Mouse (Mus musculus) cerebellum, adult 2 months (tissue): ENCODE measurements around the gene Ap5z1. TPM values are rescaled to one million over a fixed set of nuclear protein-coding genes. Genes with fewer than 3 reads are reported as not detected.

Experiments used
- DNase-seq, 2 experiments: peaks; one replicate each; pipeline ENCODE4 v3.0.0; 2021
- H3K27ac ChIP-seq: fragments of 200-500 bp; 2 replicates; pipeline ENCODE4 v1.5.1; 2012; ENCODE audit warnings: low read length, control low read depth, inconsistent platforms; ENCODE audit not compliant: insufficient read depth
- H3K27me3 ChIP-seq: fragments of 200-500 bp; 2 replicates; pipeline ENCODE4 v1.6.1; 2012; ENCODE audit warnings: inconsistent platforms, mild to moderate bottlenecking, low read length, moderate library complexity; ENCODE audit not compliant: control insufficient read depth, insufficient read depth
- H3K4me1 ChIP-seq: fragments of 200-500 bp; 2 replicates; pipeline ENCODE4 v1.6.1; 2011; ENCODE audit warnings: low read length; ENCODE audit not compliant: control insufficient read depth, insufficient read depth
- H3K4me3 ChIP-seq: fragments of 200-500 bp; replicated peaks from 2 replicates; pipeline ENCODE3; 2011; ENCODE audit warnings: mild to moderate bottlenecking, low read depth, low read length, control low read depth; ENCODE audit not compliant: insufficient read depth
- CTCF ChIP-seq: fragments of 200-500 bp; IDR thresholded peaks from 2 replicates; pipeline ENCODE4 v1.5.1; 2011; ENCODE audit warnings: low read depth, mild to moderate bottlenecking, control low read depth, low read length, moderate library complexity, borderline replicate concordance; ENCODE audit not compliant: insufficient read depth
- POLR2A ChIP-seq: fragments of 200-500 bp; IDR thresholded peaks from 2 replicates; pipeline ENCODE4 v1.6.1; 2011; ENCODE audit warnings: low read length, control low read depth, borderline replicate concordance; ENCODE audit not compliant: insufficient read depth
- WGBS: fragments of 180-500 bp; shearing (Covaris S2); methylation state at CpG from one replicate; pipeline ENCODE4 v1.1.7; 2018; 5-methylcytosine and 5-hydroxymethylcytosine counted together
- polyA plus RNA-seq: library from polyadenylated mRNA; depleted of rRNA; stranded (reverse); fragments of >200 nt; gene quantifications from 2 replicates; pipeline ENCODE4 v1.2.3, GENCODE M21; 2012

The Ap5z1 gene
- polyA plus RNA-seq, 1 experiment, result 30.3 TPM

- 67% methylated on average over 3 of the region's 3 CpGs for WGBS
- no peak overlapping the region for H3K27ac ChIP-seq
- H3K4me1 ChIP-seq, result peaks cover 35% of the 10 kb centered on the region
- H3K4me3 ChIP-seq, result no peak overlapping the region
- TF ChIP-seq CTCF, result no peak
- no peak for TF ChIP-seq POLR2A
- no peaks in the 10 kb centered on the region for H3K27me3 ChIP-seq
- DNase-seq, result no peak
Measured at GRCm38 (mm10) chr5:142504175-142504574, 40.4 kb downstream of the Ap5z1 start.

GRCm38 (mm10) chr5:142505695-142506423 lies 42.1 kb downstream of the Ap5z1 start:
- peaks cover 44% of the 10 kb centered on the region for H3K4me1 ChIP-seq
- WGBS, result 67% methylated on average over 3 of the region's 3 CpGs
- no peak for DNase-seq

GRCm38 (mm10) chr5:142509141-142510060 lies 45.7 kb downstream of the Ap5z1 start:
- TF ChIP-seq POLR2A, result peak; percentile 48; the same call in 1 of the 2 replicates
- no peak for TF ChIP-seq CTCF
- Histone ChIP-seq H3K4me1 (peaks cover 39% of the 10 kb centered on the region), H3K27ac (peak overlapping the region; percentile 84), H3K4me3 (peak overlapping the region; percentile 50), H3K27me3 (no peaks in the 10 kb centered on the region)
- WGBS, result 5% methylated on average over 15 of the region's 15 CpGs
- DNase-seq, result peak; percentile 83 to 85

More at GRCm38 (mm10) chr5:142505695-142506423, 42.1 kb downstream of the Ap5z1 start:
- Histone ChIP-seq H3K4me3 (no peak overlapping the region), H3K27me3 (no peaks in the 10 kb centered on the region), H3K27ac (no peak overlapping the region)
- peak; percentile 42; the same call in 1 of the 2 replicates for TF ChIP-seq CTCF
- TF ChIP-seq POLR2A, result no peak

GRCm38 (mm10) chr5:142510061-142510414 lies 46.3 kb downstream of the Ap5z1 start:
- H3K4me1 ChIP-seq, result peaks cover 39% of the 10 kb centered on the region
- peak overlapping the region; percentile 84 for H3K27ac ChIP-seq

DNA sequence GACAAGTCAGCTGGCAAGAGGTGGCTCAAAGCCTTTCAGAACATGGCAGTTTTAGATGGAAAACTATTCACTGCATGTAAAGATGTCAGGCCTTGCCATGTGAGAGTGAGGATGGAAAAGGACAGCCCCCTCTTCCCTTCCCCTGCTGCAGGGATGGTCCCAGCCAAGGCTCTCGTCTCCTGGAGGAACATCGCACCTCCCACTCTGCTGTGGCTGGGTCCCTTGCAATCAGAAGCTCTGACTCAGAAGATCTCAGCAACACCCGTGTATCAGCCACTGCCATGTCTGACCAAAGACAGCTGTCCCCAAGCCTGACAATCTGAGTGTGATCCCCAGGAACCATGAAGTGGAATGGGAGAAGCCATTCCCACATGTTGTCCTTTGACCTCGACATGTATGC lies 48.4 kb downstream of the Ap5z1 start:
- no peaks in the 10 kb centered on the region for H3K27me3 ChIP-seq
- H3K4me3 ChIP-seq, result no peak overlapping the region
- H3K4me1 ChIP-seq, result peaks cover 23% of the 10 kb centered on the region
- WGBS, result 87% methylated on average over 4 of the region's 4 CpGs
- no peak for TF ChIP-seq POLR2A
- TF ChIP-seq CTCF, result no peak
- no peak for DNase-seq
- no peak overlapping the region for H3K27ac ChIP-seq

More at GRCm38 (mm10) chr5:142510061-142510414, 46.3 kb downstream of the Ap5z1 start:
- DNase-seq, result no peak
- Histone ChIP-seq H3K27me3 (no peaks in the 10 kb centered on the region), H3K4me3 (no peak overlapping the region)
- TF ChIP-seq CTCF, result no peak
- WGBS, result 49% methylated on average over 7 of the region's 7 CpGs

DNA sequence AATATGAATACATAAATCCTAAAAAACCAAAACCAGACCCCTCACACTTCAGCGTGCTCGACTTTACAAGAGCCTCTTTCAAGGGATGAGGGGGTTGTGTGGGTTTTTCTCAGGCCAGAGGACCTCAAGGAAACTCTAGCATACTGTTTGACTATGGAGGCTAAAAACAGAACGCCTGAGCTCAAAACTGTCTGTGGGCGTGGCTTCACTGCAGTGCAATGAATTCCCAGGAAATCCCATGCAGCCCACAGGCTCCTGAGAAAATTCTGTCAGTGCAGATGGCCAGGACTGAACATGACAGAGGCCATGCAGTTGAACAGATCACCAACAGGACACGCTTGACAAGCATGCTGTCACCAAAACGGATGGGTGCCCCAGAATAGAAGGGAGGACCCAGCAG lies 55.2 kb downstream of the Ap5z1 start:
- Histone ChIP-seq H3K27me3 (no peaks in the 10 kb centered on the region), H3K27ac (no peak overlapping the region), H3K4me1 (no peaks in the 10 kb centered on the region), H3K4me3 (no peak overlapping the region)
- TF ChIP-seq POLR2A (no peak), CTCF (no peak)
- 53% methylated on average over 6 of the region's 6 CpGs for WGBS
- DNase-seq, result no peak

GRCm38 (mm10) chr5:142520360-142520759 lies 56.6 kb downstream of the Ap5z1 start:
- WGBS, result 81% methylated on average over 4 of the region's 4 CpGs
- peaks cover 11% of the 10 kb centered on the region for H3K4me1 ChIP-seq
- no peak overlapping the region for H3K27ac ChIP-seq
- no peaks in the 10 kb centered on the region for H3K27me3 ChIP-seq
- TF ChIP-seq POLR2A (no peak), CTCF (no peak)
- no peak overlapping the region for H3K4me3 ChIP-seq
- no peak for DNase-seq
